Mouse (Mus musculus) lung, postnatal 0 days (tissue): Measurements from ENCODE around the gene Gbp3. TPM values are rescaled to one million over a fixed set of nuclear protein-coding genes. Genes with fewer than 3 reads are reported as not detected.

Experiments
- ATAC-seq: fragments of 200-750 bp; cut with Nextera tagmentation; 2 replicates; pipeline ENCODE4 v1.8.0; 2017; ENCODE audit warnings: moderate library complexity
- DNase-seq: peaks from one replicate; pipeline ENCODE4 v3.0.0-alpha.2; 2016; ENCODE audit warnings: low spot score
- H3K27ac ChIP-seq: fragments of 300-500 bp; sonication (generic); 2 replicates; pipeline ENCODE4 v1.5.1; 2014; ENCODE audit warnings: antibody characterized with exemption, mild to moderate bottlenecking, low read length, mixed read lengths
- H3K27me3 ChIP-seq: fragments of 300-500 bp; sonication (generic); replicated peaks from 2 replicates; pipeline ENCODE4 v1.6.1; 2014; ENCODE audit warnings: low read length, mixed read lengths; ENCODE audit not compliant: insufficient read depth
- H3K36me3 ChIP-seq: fragments of 300-500 bp; sonication (generic); 2 replicates; pipeline ENCODE4 v1.6.1; 2014; ENCODE audit warnings: low read length, mixed read lengths; ENCODE audit not compliant: insufficient read depth
- H3K4me1 ChIP-seq: fragments of 300-500 bp; sonication (generic); 2 replicates; pipeline ENCODE4 v1.6.1; 2014; ENCODE audit warnings: antibody characterized with exemption, low read depth, low read length, mixed read lengths; ENCODE audit not compliant: insufficient read depth
- H3K4me2 ChIP-seq: fragments of 300-500 bp; sonication (generic); replicated peaks from 2 replicates; pipeline ENCODE4 v1.6.1; 2014; ENCODE audit warnings: low read depth, mild to moderate bottlenecking, low read length, moderate library complexity, mixed read lengths
- H3K4me3 ChIP-seq: fragments of 300-500 bp; sonication (generic); 2 replicates; pipeline ENCODE4 v1.5.1; 2014; ENCODE audit warnings: low read depth, low read length
- H3K9ac ChIP-seq: fragments of 300-500 bp; sonication (generic); replicated peaks from 2 replicates; pipeline ENCODE4 v1.6.1; 2014; ENCODE audit warnings: low read depth, mild to moderate bottlenecking
- H3K9me3 ChIP-seq: fragments of 300-500 bp; sonication (generic); 2 replicates; pipeline ENCODE4 v1.6.1; 2016; ENCODE audit warnings: low read length, mixed read lengths
- CTCF ChIP-seq: IDR thresholded peaks from 2 replicates; pipeline ENCODE4 v1.5.1; 2016; ENCODE audit warnings: antibody characterized with exemption, mild to moderate bottlenecking
- EP300 ChIP-seq: IDR thresholded peaks from 2 replicates; pipeline ENCODE4 v1.6.1; 2016; ENCODE audit warnings: antibody characterized with exemption, mild to moderate bottlenecking, control low read depth
- WGBS: fragments of 180-500 bp; shearing (Covaris S2); extraction: QIAGEN DNeasy Blood & Tissue Kit; methylation state at CpG from one replicate; pipeline ENCODE4 v1.1.7; 2014; 5-methylcytosine and 5-hydroxymethylcytosine counted together
- polyA plus RNA-seq: library from polyadenylated mRNA; unstranded; fragments of >200 nt; fragmentation: Nextera tagmentation; extraction: Ambion mirVana; gene quantifications from 2 replicates; pipeline ENCODE4 v1.2.1, GENCODE M21; 2015

The Gbp3 gene
- polyA plus RNA-seq, 1 experiment from 2014 or later, result 7.5 TPM

- Histone ChIP-seq H3K27me3 (no peaks in the 10 kb centered on the region), H3K4me3 (no peak overlapping the region), H3K4me2 (no peak overlapping the region), H3K4me1 (no peaks in the 10 kb centered on the region), H3K36me3 (no peaks in the 10 kb centered on the region), H3K9ac (no peak overlapping the region), H3K9me3 (no peaks in the 10 kb centered on the region), H3K27ac (no peak overlapping the region)
- WGBS, result 82% methylated on average over 4 of the region's 4 CpGs
- DNase-seq (no peak), ATAC-seq (no peak)
- TF ChIP-seq CTCF (no peak), EP300 (no peak)
These were observed 23.2 kb downstream of the Gbp3 start for GRCm38 (mm10) chr3:142583067-142583466.

GRCm38 (mm10) chr3:142587386-142587785, 27.6 kb downstream of the Gbp3 start:
- no peaks in the 10 kb centered on the region for H3K36me3 ChIP-seq
- no peaks in the 10 kb centered on the region for H3K9me3 ChIP-seq
- TF ChIP-seq CTCF (no peak), EP300 (peak; percentile 21; the same call in 1 of the 2 replicates)
- no peak overlapping the region for H3K9ac ChIP-seq
- H3K4me2 ChIP-seq, result no peak overlapping the region
- H3K27ac ChIP-seq, result no peak overlapping the region
- DNase-seq (peak; percentile 42), ATAC-seq (peak; percentile 53; the same call in 1 of the 2 replicates)
- no peak overlapping the region for H3K4me3 ChIP-seq
- no peaks in the 10 kb centered on the region for H3K27me3 ChIP-seq
- no peaks in the 10 kb centered on the region for H3K4me1 ChIP-seq

- TF ChIP-seq CTCF (no peak), EP300 (no peak)
- DNase-seq, result peak; percentile 6
These were observed 29.1 kb downstream of the Gbp3 start for GRCm38 (mm10) chr3:142588888-142589287.

GRCm38 (mm10) chr3:142590431-142591067, 30.7 kb downstream of the Gbp3 start:
- Histone ChIP-seq H3K27ac (no peak overlapping the region), H3K9ac (no peak overlapping the region), H3K4me3 (no peak overlapping the region), H3K4me1 (no peaks in the 10 kb centered on the region), H3K4me2 (no peak overlapping the region), H3K27me3 (no peaks in the 10 kb centered on the region), H3K36me3 (no peaks in the 10 kb centered on the region), H3K9me3 (no peaks in the 10 kb centered on the region)
- ATAC-seq, result no peak
- TF ChIP-seq CTCF (no peak), EP300 (no peak)
- 74% methylated on average over 4 of the region's 4 CpGs for WGBS
- DNase-seq, result no peak

More at GRCm38 (mm10) chr3:142588888-142589287, 29.1 kb downstream of the Gbp3 start:
- no peaks in the 10 kb centered on the region for H3K36me3 ChIP-seq
- H3K27ac ChIP-seq, result no peak overlapping the region
- no peaks in the 10 kb centered on the region for H3K4me1 ChIP-seq
- H3K9ac ChIP-seq, result no peak overlapping the region
- H3K4me3 ChIP-seq, result no peak overlapping the region
- H3K27me3 ChIP-seq, result no peaks in the 10 kb centered on the region
- no peaks in the 10 kb centered on the region for H3K9me3 ChIP-seq
- WGBS, result 62% methylated on average over 2 of the region's 2 CpGs
- ATAC-seq, result no peak
- H3K4me2 ChIP-seq, result no peak overlapping the region

- Histone ChIP-seq H3K4me3 (no peak within 1 kb of the TSS), H3K9ac (no peak within 1 kb of the TSS), H3K4me1 (no peaks in the 10 kb centered on the region), H3K4me2 (no peak within 1 kb of the TSS), H3K27ac (no peak within 1 kb of the TSS), H3K9me3 (no peaks in the 10 kb centered on the region), H3K36me3 (no peaks in the 10 kb centered on the region), H3K27me3 (no peaks in the 10 kb centered on the region)
- WGBS, result 61% methylated on average over 1 of the region's 1 CpGs
- DNase-seq (no peak), ATAC-seq (no peak)
- TF ChIP-seq EP300, result no peak
- TF ChIP-seq CTCF, result no peak
These were observed 34.7 kb downstream of the Gbp3 start, which contains the start of gene Gbp2b for GRCm38 (mm10) chr3:142594547-142594946. Gene Gbp2b, plus strand, starts transcription at chr3:142594847.

GRCm38 (mm10) chr3:142597923-142598322, 38.1 kb downstream of the Gbp3 start:
- Histone ChIP-seq H3K27ac (no peak overlapping the region), H3K4me1 (no peaks in the 10 kb centered on the region), H3K27me3 (no peaks in the 10 kb centered on the region), H3K4me2 (no peak overlapping the region), H3K9ac (no peak overlapping the region), H3K4me3 (no peak overlapping the region), H3K9me3 (no peaks in the 10 kb centered on the region), H3K36me3 (no peaks in the 10 kb centered on the region)
- ATAC-seq (no peak), DNase-seq (no peak)
- WGBS, result 70% methylated on average over 3 of the region's 3 CpGs
- TF ChIP-seq CTCF (no peak), EP300 (no peak)

GRCm38 (mm10) chr3:142601675-142602074, 41.8 kb downstream of the Gbp3 start:
- Histone ChIP-seq H3K27ac (no peak overlapping the region), H3K4me2 (no peak overlapping the region), H3K4me3 (no peak overlapping the region), H3K27me3 (no peaks in the 10 kb centered on the region), H3K9ac (no peak overlapping the region), H3K4me1 (no peaks in the 10 kb centered on the region), H3K36me3 (no peaks in the 10 kb centered on the region), H3K9me3 (no peaks in the 10 kb centered on the region)
- no peak for ATAC-seq
- TF ChIP-seq EP300 (no peak), CTCF (no peak)
- DNase-seq, result no peak
